Mouse (Mus musculus) forebrain, embryonic 16.5 days (tissue): ENCODE data around the gene Tgfb3. TPM values are rescaled to one million over a fixed set of nuclear protein-coding genes. Genes with fewer than 3 reads are reported as not detected.

Experiments used
- ATAC-seq: fragments of 200-750 bp; cut with Nextera tagmentation; 2 replicates; pipeline ENCODE4 v1.8.0; 2017; ENCODE audit warnings: mild to moderate bottlenecking, moderate library complexity
- H3K27ac ChIP-seq: fragments of 300-500 bp; sonication (generic); 2 replicates; pipeline ENCODE4 v1.5.1; 2014; ENCODE audit warnings: low read length, control low read depth
- H3K27me3 ChIP-seq: fragments of 300-500 bp; sonication (generic); replicated peaks from 2 replicates; pipeline ENCODE4 v1.6.1; 2014; ENCODE audit warnings: low read length; ENCODE audit not compliant: control insufficient read depth, insufficient read depth
- H3K36me3 ChIP-seq: fragments of 300-500 bp; sonication (generic); 2 replicates; pipeline ENCODE4 v1.6.1; 2014; ENCODE audit not compliant: control insufficient read depth, insufficient read depth
- H3K4me1 ChIP-seq: fragments of 300-500 bp; sonication (generic); replicated peaks from 2 replicates; pipeline ENCODE4 v1.6.1; 2014; ENCODE audit warnings: low read length; ENCODE audit not compliant: control insufficient read depth, insufficient read depth
- H3K4me2 ChIP-seq: fragments of 300-500 bp; sonication (generic); 2 replicates; pipeline ENCODE4 v1.6.1; 2014; ENCODE audit warnings: mild to moderate bottlenecking, low read length, control low read depth
- H3K4me3 ChIP-seq: fragments of 300-500 bp; sonication (generic); replicated peaks from 2 replicates; pipeline ENCODE4 v1.5.1; 2014; ENCODE audit warnings: mild to moderate bottlenecking, low read length, control low read depth
- H3K9ac ChIP-seq: fragments of 300-500 bp; sonication (generic); replicated peaks from 2 replicates; pipeline ENCODE4 v1.6.1; 2014; ENCODE audit warnings: low read depth, low read length, control low read depth
- H3K9me3 ChIP-seq: fragments of 300-500 bp; sonication (generic); 2 replicates; pipeline ENCODE4 v1.6.1; 2016; ENCODE audit warnings: low read length; ENCODE audit not compliant: control insufficient read depth
- WGBS: fragments of 180-500 bp; shearing (Covaris S2); extraction: QIAGEN DNeasy Blood & Tissue Kit; methylation state at CpG from one replicate; pipeline ENCODE4 v1.1.7; 2014; 5-methylcytosine and 5-hydroxymethylcytosine counted together
- polyA plus RNA-seq: library from polyadenylated mRNA; unstranded; fragments of >200 nt; fragmentation: Nextera tagmentation; extraction: Ambion mirVana; gene quantifications from 2 replicates; pipeline ENCODE4 v1.2.1, GENCODE M21; 2015

The Tgfb3 gene
- polyA plus RNA-seq, 1 experiment from 2014 or later, result 7.2 TPM

DNA sequence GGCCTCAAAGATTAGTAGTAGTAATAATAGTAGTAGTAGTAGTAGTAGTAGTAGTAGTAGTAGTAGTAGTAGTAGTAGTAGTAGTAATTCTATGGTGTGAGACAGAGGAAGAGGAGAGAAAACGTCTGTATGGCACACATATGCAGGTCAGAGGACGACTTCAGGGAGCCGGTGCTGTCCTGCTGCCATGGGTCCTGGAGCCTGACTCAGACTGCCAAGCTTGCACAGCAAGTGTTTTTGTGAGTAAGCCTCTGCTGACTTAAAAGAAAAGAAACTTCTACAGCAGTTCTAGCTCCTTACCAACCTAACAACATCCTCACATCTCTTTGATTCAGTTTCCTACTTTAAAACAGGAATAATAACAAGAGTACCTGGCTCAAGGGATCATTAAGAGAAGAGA, 64.2 kb downstream of the Tgfb3 start:
- no peaks in the 10 kb centered on the region for H3K36me3 ChIP-seq
- no peak overlapping the region for H3K9ac ChIP-seq
- no peak for ATAC-seq
- H3K9me3 ChIP-seq, result no peaks in the 10 kb centered on the region
- no peak overlapping the region for H3K27ac ChIP-seq
- no peaks in the 10 kb centered on the region for H3K27me3 ChIP-seq
- H3K4me1 ChIP-seq, result no peaks in the 10 kb centered on the region
- H3K4me2 ChIP-seq, result no peak overlapping the region
- WGBS, result 89% methylated on average over 3 of the region's 3 CpGs
- no peak overlapping the region for H3K4me3 ChIP-seq

DNA sequence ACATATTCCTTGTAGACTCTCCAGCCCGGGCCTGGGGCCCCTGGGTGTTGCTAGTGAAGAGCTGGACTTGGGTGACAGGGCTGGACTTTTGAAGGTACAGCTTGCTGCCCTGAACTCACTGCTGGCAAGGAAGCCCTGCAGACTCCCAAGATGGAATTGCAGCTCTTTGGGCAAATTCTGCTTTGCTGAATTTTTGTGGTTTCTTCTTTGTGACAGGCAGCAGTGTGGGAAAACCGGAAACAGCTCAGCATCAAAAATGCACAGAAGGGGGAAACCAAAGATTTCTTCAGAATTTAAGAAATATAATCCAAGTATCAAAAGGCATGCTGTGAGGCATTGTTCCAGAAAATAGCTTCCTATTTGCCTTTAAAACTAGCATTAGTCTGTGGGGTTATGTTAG, 64.7 kb downstream of the Tgfb3 start:
- no peaks in the 10 kb centered on the region for H3K27me3 ChIP-seq
- ATAC-seq, result no peak
- no peak overlapping the region for H3K4me2 ChIP-seq
- H3K9ac ChIP-seq, result no peak overlapping the region
- 94% methylated on average over 2 of the region's 2 CpGs for WGBS
- H3K27ac ChIP-seq, result no peak overlapping the region
- H3K36me3 ChIP-seq, result no peaks in the 10 kb centered on the region
- no peaks in the 10 kb centered on the region for H3K9me3 ChIP-seq
- no peaks in the 10 kb centered on the region for H3K4me1 ChIP-seq
- H3K4me3 ChIP-seq, result no peak overlapping the region

DNA sequence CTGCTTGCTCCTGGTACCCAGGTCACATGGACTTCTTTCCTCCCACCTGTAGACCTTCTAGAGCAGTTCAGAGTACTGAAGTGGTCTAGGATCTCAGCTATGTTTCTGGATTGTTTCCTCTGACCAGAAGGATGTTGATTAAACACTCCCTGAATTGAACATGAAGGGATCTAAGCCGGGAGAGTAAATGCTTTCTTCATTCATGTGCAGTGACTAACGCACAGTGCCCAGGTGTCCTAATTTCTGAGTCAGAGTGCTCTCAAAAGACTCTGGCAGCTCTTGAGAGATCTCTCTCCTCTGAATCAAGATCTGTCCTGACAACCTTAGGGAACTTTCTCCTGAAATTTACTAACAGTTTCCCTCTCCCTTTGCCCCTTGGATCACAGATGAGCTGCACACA, 66.6 kb downstream of the Tgfb3 start:
- WGBS, result 86% methylated on average over 2 of the region's 2 CpGs
- no peaks in the 10 kb centered on the region for H3K36me3 ChIP-seq
- no peak for ATAC-seq
- H3K9me3 ChIP-seq, result no peaks in the 10 kb centered on the region
- H3K4me1 ChIP-seq, result 0 out of 2 replicates have a peak, but pooled peaks cover 4% of the 10 kb centered on the region
- no peak overlapping the region for H3K4me3 ChIP-seq
- H3K9ac ChIP-seq, result no peak overlapping the region
- H3K27me3 ChIP-seq, result no peaks in the 10 kb centered on the region
- H3K4me2 ChIP-seq, result no peak overlapping the region
- H3K27ac ChIP-seq, result no peak overlapping the region

DNA sequence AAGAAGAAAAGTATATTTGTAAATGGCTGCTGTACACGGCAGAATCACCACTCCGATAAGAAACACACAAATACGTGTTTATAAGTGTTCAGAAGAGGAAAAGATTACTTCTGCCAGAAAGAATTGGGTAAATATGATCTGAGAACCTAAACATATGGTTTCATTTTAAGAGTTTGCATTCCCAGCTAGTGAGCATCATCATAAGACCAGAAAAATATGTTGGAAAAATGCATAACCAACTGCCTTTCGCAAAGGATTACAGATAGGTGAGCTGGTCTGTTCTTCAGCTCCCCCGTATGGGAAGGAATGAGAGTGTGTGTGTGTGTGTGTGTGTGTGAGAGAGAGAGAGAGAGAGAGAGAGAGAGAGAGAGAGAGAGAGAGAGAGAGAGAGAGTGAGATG, 68.2 kb downstream of the Tgfb3 start:
- WGBS, result 70% methylated on average over 5 of the region's 5 CpGs
- 0 out of 2 replicates have a peak, but pooled peaks cover 4% of the 10 kb centered on the region for H3K4me1 ChIP-seq
- no peak overlapping the region for H3K4me2 ChIP-seq
- H3K9ac ChIP-seq, result no peak overlapping the region
- H3K4me3 ChIP-seq, result no peak overlapping the region
- no peaks in the 10 kb centered on the region for H3K36me3 ChIP-seq
- ATAC-seq, result no peak
- no peaks in the 10 kb centered on the region for H3K9me3 ChIP-seq
- H3K27me3 ChIP-seq, result no peaks in the 10 kb centered on the region
- no peak overlapping the region for H3K27ac ChIP-seq

DNA sequence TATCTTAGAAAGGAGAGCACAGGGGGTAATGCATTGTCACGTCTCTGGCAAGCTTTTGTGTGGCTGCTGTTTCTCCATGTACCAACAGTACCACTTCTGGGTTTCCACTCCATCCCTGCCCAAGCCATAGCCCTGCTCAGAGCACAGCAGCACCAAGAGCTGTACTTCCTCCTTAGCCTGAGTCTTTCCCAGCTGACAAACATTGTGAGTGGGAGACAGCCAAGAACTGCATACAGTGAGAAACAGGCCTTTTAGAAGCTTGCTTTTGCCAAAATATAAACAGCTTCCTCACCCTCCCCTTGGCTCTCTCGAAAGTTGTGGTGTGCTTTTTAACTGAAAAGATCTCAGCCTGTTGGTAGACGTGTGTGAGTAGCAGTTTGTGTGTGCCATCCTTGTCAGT, 71.5 kb downstream of the Tgfb3 start:
- WGBS, result 55% methylated on average over 3 of the region's 3 CpGs
- no peaks in the 10 kb centered on the region for H3K27me3 ChIP-seq
- H3K36me3 ChIP-seq, result no peaks in the 10 kb centered on the region
- H3K4me3 ChIP-seq, result no peak overlapping the region
- no peak for ATAC-seq
- H3K9me3 ChIP-seq, result no peaks in the 10 kb centered on the region
- H3K9ac ChIP-seq, result no peak overlapping the region
- 0 out of 2 replicates have a peak, but pooled peaks cover 4% of the 10 kb centered on the region for H3K4me1 ChIP-seq
- no peak overlapping the region for H3K27ac ChIP-seq
- no peak overlapping the region for H3K4me2 ChIP-seq

Other genes with a start within 250 kb of the Tgfb3 start
- gene Ift43, start 3.5 kb upstream of the Tgfb3 start, polyA plus RNA-seq, result 59.9 and 67.0 TPM in 2 replicates
- 35.5 and 35.6 TPM in 2 replicates for gene Gpatch2l, start 162.8 kb upstream of the Tgfb3 start, polyA plus RNA-seq